Mouse (Mus musculus): Measurements from ENCODE around the gene Fgfr2. TPM values are rescaled to one million over a fixed set of nuclear protein-coding genes. Genes with fewer than 3 reads are reported as not detected.

The Fgfr2 gene
- polyA plus RNA-seq, 1 experiment, result 52.3 TPM

DNA sequence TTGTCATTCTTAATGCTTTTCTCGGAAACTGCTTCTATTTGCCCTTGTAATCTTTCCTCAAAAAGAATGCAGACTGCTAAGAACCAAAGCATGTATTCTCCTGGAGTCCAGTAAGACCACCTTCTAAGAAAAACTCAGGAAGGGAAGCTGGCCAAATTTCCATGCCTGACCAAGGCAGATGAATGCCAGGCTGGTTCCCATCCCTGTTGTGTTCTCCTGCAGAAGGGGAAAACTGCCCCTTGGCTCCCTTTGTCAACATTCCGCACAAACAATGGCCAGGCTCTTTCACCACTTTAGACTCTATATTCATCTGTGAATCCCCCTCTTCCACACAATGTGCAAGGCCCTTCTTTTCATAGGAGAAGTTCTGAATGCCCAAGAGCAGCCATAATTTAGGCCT is 5.3 kb downstream of the Fgfr2 start:
- peak; percentile 55 for DNase-seq (ENCODE audit: low read depth)
- TF ChIP-seq CTCF (IDR thresholded peaks at IDR 0.05; ENCODE audit: borderline replicate concordance, extremely low read depth, insufficient read depth, insufficient read length), result no peak
- TF ChIP-seq POLR2A (IDR thresholded peaks at IDR 0.05; ENCODE audit: borderline replicate concordance, extremely low read depth, insufficient read depth, insufficient read length, poor library complexity, severe bottlenecking), result no peak

GRCm38 (mm10) chr7:133116542-133116941 is 6.6 kb downstream of the Fgfr2 start:
- DNase-seq (ENCODE audit: low read depth), result no peak
- TF ChIP-seq CTCF (IDR thresholded peaks at IDR 0.05; ENCODE audit: borderline replicate concordance, extremely low read depth, insufficient read depth, insufficient read length) (no peak), POLR2A (IDR thresholded peaks at IDR 0.05; ENCODE audit: borderline replicate concordance, extremely low read depth, insufficient read depth, insufficient read length, poor library complexity, severe bottlenecking) (no peak)

GRCm38 (mm10) chr7:133115886-133116285 is 7.3 kb downstream of the Fgfr2 start:
- DNase-seq (ENCODE audit: low read depth), result peak; percentile 72
- TF ChIP-seq CTCF (IDR thresholded peaks at IDR 0.05; ENCODE audit: borderline replicate concordance, extremely low read depth, insufficient read depth, insufficient read length), result no peak
- no peak for TF ChIP-seq POLR2A (IDR thresholded peaks at IDR 0.05; ENCODE audit: borderline replicate concordance, extremely low read depth, insufficient read depth, insufficient read length, poor library complexity, severe bottlenecking)

GRCm38 (mm10) chr7:133114847-133115470 is 8.2 kb downstream of the Fgfr2 start:
- TF ChIP-seq CTCF (IDR thresholded peaks at IDR 0.05; ENCODE audit: borderline replicate concordance, extremely low read depth, insufficient read depth, insufficient read length), result no peak
- no peak for TF ChIP-seq POLR2A (IDR thresholded peaks at IDR 0.05; ENCODE audit: borderline replicate concordance, extremely low read depth, insufficient read depth, insufficient read length, poor library complexity, severe bottlenecking)

GRCm38 (mm10) chr7:133113185-133113895 is 9.8 kb downstream of the Fgfr2 start:
- DNase-seq (ENCODE audit: low read depth), result no peak
- no peak for TF ChIP-seq POLR2A (IDR thresholded peaks at IDR 0.05; ENCODE audit: borderline replicate concordance, extremely low read depth, insufficient read depth, insufficient read length, poor library complexity, severe bottlenecking)
- peak; percentile 39; the same call in 1 of the 2 replicates for TF ChIP-seq CTCF (IDR thresholded peaks at IDR 0.05; ENCODE audit: borderline replicate concordance, extremely low read depth, insufficient read depth, insufficient read length)

More at GRCm38 (mm10) chr7:133114847-133115470, 8.2 kb downstream of the Fgfr2 start:
- DNase-seq (ENCODE audit: low read depth), result no peak

GRCm38 (mm10) chr7:133112351-133112831 is 10.8 kb downstream of the Fgfr2 start:
- peak; percentile 43 for DNase-seq (ENCODE audit: low read depth)
- TF ChIP-seq CTCF (IDR thresholded peaks at IDR 0.05; ENCODE audit: borderline replicate concordance, extremely low read depth, insufficient read depth, insufficient read length) (no peak), POLR2A (IDR thresholded peaks at IDR 0.05; ENCODE audit: borderline replicate concordance, extremely low read depth, insufficient read depth, insufficient read length, poor library complexity, severe bottlenecking) (no peak)

GRCm38 (mm10) chr7:133109442-133109841 is 13.7 kb downstream of the Fgfr2 start:
- TF ChIP-seq CTCF (IDR thresholded peaks at IDR 0.05; ENCODE audit: borderline replicate concordance, extremely low read depth, insufficient read depth, insufficient read length) (no peak), POLR2A (IDR thresholded peaks at IDR 0.05; ENCODE audit: borderline replicate concordance, extremely low read depth, insufficient read depth, insufficient read length, poor library complexity, severe bottlenecking) (no peak)

GRCm38 (mm10) chr7:133108695-133109094 is 14.5 kb downstream of the Fgfr2 start:
- DNase-seq (ENCODE audit: low read depth), result no peak

More at GRCm38 (mm10) chr7:133109442-133109841, 13.7 kb downstream of the Fgfr2 start:
- no peak for DNase-seq (ENCODE audit: low read depth)

DNA sequence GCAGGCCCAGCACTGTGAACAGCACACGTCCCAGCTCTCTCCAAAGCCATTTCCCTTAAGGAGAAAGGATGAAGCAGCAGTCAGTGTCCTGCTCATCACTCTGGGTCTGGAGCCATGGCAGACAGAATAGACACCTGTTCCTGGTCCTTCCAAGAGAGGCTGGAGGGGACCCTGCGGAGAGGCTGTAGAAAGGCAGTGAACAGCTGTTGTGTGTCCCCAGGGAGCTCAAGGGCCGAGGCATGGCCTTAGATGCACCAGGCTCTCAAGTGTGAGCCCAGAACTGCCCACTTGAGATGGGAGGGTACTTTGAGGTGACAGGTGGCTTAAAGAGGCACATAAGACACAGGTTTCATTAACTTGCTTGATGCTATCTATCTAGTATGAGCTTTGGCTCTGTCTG is 20.6 kb downstream of the Fgfr2 start:
- TF ChIP-seq POLR2A (IDR thresholded peaks at IDR 0.05; ENCODE audit: borderline replicate concordance, extremely low read depth, insufficient read depth, insufficient read length, poor library complexity, severe bottlenecking) (no peak), CTCF (IDR thresholded peaks at IDR 0.05; ENCODE audit: borderline replicate concordance, extremely low read depth, insufficient read depth, insufficient read length) (no peak)
- no peak for DNase-seq (ENCODE audit: low read depth)

More at GRCm38 (mm10) chr7:133108695-133109094, 14.5 kb downstream of the Fgfr2 start:
- no peak for TF ChIP-seq POLR2A (IDR thresholded peaks at IDR 0.05; ENCODE audit: borderline replicate concordance, extremely low read depth, insufficient read depth, insufficient read length, poor library complexity, severe bottlenecking)

DNA sequence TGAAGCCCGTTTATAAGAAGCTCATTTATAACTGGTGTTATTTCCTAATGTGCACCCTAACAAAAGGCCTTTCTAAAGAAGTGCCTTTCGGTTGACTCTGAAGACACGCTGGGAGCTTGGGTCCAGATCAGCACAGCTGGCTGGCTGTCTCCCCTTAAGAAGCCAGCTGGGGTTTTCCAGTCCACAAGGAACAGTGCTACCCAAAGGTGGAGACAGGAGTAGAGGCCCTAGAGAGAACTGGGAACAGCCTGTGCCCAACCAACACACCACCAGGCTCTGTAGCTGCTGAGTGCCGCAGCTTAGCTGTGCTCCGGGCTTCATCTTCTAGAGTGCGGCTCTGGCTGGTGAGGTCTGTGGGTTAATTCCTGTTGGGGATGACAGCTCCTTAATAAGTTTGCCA is 22.1 kb downstream of the Fgfr2 start:
- DNase-seq (ENCODE audit: low read depth), result no peak
- TF ChIP-seq POLR2A (IDR thresholded peaks at IDR 0.05; ENCODE audit: borderline replicate concordance, extremely low read depth, insufficient read depth, insufficient read length, poor library complexity, severe bottlenecking) (no peak), CTCF (IDR thresholded peaks at IDR 0.05; ENCODE audit: borderline replicate concordance, extremely low read depth, insufficient read depth, insufficient read length) (no peak)

- no peak for DNase-seq (ENCODE audit: low read depth)
- TF ChIP-seq POLR2A (IDR thresholded peaks at IDR 0.05; ENCODE audit: borderline replicate concordance, extremely low read depth, insufficient read depth, insufficient read length, poor library complexity, severe bottlenecking), result no peak
- TF ChIP-seq CTCF (IDR thresholded peaks at IDR 0.05; ENCODE audit: borderline replicate concordance, extremely low read depth, insufficient read depth, insufficient read length), result no peak
These were observed 23.0 kb downstream of the Fgfr2 start for GRCm38 (mm10) chr7:133100178-133100577.

Measured in brain, embryonic 14.5 days (tissue).